Mouse (Mus musculus): Measurements from ENCODE around the gene Cldn34c2.
"Not testable (repeated sequence)": the region's sequence is repeated elsewhere in the genome, so short reads cannot be mapped to it uniquely, and the experiment has no call there.

Gene Cldn34c2

DNA sequence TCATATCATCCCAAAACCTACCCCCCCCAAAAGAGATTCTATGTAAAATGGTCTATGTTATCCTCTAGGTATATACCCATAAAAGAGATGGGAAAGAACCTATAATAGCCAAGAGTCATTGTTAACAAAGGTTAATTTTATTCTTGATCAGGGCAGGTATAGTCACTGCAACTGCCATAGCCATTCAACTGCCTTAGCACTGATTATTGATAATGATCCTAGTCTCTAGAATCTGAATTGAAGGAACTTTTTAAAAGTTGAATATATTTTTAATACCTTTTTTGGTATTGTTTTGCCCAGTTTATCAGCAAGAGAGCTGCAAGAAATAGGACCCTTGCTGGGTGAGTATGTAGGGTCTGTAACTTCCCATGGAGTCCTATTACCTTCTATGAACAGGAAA is at the start of gene Cldn34c2:
Cldn34c2 (plus strand) TSS at position 301 of the 400 bp plus-strand sequence.
- DNase-seq (ENCODE audit: low spot score in 2 of 2): not testable (repeated sequence)

DNA sequence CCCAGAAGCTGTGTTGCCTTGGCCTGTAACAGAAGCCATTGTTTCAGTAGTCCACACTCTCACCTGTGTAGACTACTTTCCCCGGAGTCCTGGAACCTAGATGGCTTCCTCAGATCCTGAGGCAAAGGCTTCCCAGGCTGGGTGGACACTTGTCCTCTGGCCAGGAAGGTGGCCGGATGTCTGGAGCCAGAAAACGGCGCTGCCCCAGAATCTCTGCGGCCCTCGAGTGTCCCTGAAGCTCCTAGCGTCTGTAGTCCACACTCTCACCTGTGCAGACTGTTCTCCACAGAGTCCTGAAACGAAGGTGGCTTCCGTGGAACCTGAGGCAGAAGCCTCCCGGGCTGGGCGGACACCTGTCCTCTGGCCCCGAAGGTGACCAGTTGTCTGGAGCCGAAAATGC is 30.1 kb upstream of the Cldn34c2 start:
- peak in 1 of 2 experiments; percentile 0 for DNase-seq (ENCODE audit: low spot score in 2 of 2)

GRCm38 (mm10) chrX:123612158-123612828 is 30.8 kb downstream of the Cldn34c2 start:
- not testable (repeated sequence) for DNase-seq (ENCODE audit: low spot score in 2 of 2)
